Mouse (Mus musculus) heart, postnatal 4 days (tissue): Measurements from ENCODE around the gene Cfd. TPM values are rescaled to one million over a fixed set of nuclear protein-coding genes. Genes with fewer than 3 reads are reported as not detected.

Experiments used
- DNase-seq: peaks from one replicate; pipeline ENCODE4 v3.0.0; 2021
- total RNA-seq, 2 experiments: library from RNA; stranded (reverse); gene quantifications; 2 replicates each; pipeline ENCODE4 v1.2.3; 2021

Gene Cfd
- total RNA-seq, 2 experiments from 2014 or later = 0.38 TPM; not detected in 1

DNA sequence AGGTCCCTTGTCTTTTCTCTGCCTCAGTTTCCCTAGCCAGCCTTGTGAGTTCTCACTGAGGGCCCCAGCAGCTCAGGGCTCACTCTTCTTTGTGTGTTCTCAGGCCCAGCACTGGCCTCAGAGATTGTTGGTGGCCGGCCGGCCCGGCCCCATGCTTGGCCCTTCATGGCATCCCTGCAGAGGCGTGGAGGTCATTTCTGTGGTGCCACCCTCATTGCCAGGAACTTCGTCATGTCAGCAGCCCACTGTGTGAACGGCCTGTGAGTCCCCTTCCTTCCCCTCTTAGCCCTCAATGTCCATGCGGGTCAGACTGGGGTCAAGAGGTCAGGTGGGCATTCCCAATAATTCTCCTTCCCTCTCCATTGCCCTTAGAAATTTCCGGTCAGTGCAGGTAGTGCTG is 4.0 kb upstream of the Cfd start:
- no peak for DNase-seq

DNA sequence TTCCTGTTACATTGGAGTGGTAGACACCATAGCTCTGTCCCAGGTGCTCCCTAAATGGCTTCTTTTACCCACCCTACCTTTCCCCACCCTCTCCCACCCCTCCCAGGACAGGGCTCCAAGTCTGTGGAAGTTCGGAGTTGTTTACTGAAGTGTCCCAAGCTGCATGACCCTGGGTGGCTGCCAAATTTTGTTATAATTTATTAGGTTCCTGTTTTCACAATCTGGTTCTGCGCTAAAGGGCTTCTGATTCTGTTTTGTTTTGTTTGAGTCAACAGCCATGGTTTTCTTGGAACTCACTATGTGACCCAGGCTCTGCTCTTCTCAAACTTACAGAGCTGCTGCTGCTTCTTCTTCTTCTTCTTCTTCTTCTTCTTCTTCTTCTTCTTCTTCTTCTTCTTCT is 1.3 kb upstream of the Cfd start:
- DNase-seq = no peak

DNA sequence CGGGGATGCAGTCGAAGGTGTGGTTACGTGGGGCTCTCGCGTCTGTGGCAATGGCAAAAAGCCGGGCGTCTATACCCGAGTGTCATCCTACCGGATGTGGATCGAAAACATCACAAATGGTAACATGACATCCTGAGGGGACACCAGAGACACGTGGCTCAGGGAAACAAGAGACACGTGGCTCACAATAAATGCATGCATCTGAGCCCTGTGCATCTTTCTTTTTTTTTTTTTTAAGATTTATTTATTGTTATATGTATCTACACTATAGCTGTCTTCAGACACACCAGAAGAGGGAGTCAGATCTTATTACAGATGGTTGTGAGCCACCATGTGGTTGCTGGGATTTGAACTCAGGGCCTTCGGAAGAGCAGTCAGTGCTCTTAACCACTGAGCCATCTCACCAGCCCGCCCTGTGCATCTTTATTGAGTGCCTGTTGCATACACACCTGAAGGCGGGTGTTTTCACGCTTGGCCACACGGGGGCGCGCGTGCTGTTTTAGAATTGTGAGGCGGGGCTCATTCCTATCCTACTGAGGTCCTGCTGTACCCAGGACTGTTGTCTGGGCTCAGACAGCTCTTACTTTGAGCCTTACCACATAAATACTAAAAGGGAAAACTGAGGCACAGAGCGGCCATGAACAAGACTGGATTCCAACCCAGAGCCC is 1.9 kb downstream of the Cfd start:
- DNase-seq = peak; percentile 84

DNA sequence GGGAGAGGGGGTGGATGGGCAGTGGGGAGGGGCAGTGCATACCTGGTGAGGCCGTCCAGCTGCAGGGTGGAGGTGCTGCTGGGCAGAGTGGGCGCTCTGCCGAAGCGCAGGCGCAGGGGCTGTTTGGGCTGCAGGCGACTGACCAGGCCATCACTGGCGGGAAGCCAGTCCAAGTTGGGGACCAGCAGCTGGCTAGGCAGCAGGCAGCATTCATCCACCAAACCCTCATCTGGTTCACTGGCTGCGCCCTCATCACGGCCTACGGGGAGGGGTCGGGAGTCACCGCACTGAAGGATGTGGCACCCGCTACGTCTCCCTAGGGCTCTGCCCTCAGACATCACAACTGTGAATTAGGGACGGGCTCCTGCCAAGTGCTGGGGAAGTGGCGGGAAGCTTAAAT is 5.7 kb downstream of the Cfd start:
- DNase-seq = no peak

DNA sequence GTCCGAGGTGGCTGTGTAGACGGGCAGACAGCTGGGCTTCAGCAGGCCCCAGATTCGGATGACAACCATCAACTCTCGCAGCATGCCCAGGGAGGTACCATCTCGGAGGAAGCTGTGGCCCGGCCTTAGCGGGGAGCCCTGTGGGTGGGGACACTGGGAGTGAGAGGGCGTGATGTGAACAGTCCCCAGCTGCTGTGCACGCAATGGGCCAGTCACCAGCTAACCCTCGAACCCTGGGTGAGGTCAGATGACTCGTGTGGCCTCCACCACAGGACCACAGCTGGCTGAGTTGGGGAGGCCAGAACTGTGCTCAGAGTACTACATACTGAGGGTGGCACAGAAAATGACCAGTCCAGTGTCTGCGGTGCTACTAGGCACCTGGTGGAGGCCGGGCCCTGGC is 6.2 kb downstream of the Cfd start:
- no peak for DNase-seq

DNA sequence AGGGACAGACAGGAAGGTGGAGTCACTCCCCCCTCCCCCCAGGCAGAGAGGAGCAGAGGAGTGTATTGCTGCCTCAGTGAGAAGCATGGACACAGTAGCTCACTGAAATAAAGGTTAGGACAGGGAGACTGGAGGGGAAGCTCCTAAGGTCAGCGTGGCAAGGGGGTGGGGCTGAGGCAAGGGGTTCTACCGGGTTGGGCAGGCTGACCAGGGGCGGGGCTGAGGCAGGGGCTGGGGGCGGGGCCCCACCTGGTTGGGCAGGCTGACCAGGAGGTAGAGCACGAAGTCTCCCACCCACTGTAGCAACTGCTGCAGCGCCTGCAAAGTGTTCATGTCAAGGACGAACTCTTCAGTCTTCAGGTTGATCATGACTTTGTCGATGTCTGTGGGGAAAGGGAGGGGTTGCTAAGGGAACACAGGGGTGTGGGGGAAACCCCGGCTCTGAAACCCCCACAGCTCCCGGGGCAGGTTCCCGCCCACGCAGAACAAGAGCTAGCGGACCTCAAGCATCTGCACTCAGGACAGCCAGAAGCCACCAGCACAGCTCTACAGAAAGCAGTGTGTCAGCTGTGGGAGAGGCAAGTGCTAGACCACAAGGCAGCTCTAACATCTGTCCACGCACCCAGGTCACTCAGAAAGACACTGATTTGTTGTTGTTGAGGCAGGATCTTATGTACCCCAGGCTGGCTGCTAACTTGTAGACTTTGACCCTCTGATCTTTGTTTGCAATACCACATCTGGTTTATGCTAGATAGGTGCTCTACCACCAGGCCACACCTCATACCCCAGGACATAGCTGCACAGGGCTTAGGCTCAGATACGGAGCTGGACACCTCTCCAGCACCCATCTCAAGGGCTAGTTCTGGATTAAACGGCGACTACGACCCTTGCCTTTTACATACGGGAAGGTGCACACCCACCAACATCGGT is 6.9 kb downstream of the Cfd start:
- DNase-seq = no peak

DNA sequence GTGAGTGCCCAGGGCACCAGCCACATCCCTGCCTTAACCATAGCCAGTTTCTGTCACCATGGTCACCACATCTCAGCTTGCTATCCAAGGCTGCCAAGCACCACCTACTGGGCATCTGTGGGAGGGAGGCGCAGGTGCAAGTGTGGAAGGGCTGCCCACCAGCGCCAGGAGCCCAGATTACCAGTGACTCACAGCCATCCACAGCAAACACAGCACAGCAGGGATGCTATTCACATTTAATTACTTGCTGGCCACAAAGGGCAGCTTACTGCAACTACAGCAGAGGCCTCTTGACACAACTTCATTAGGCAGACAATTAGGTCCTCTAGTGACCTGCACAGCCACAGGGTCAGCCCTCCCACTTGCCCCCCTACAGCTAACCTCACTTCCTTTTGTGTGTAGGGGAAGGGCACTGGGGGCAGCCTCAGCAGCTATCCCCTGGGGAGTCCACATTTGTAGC is 10.3 kb downstream of the Cfd start:
- DNase-seq = no peak

DNA sequence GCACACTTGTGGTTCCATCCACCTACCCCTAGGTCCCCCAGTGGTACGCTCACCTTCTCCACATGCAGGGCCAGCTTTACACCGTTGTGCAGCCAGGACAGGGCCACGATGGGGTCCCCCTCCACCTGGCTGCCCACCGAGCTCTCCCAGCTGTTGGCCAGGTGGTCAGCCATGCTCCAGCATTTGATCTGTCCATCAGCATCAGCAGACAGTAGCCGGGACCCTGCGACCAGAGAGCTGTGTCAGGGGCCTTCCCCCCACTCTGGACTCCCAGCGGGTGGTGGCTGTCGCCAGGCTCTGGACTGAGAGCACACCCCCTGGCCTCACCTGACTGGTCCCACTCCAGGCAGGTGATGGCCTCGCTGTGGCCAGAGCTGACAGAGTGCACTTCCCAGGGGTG is 16.1 kb downstream of the Cfd start:
- DNase-seq = no peak

DNA sequence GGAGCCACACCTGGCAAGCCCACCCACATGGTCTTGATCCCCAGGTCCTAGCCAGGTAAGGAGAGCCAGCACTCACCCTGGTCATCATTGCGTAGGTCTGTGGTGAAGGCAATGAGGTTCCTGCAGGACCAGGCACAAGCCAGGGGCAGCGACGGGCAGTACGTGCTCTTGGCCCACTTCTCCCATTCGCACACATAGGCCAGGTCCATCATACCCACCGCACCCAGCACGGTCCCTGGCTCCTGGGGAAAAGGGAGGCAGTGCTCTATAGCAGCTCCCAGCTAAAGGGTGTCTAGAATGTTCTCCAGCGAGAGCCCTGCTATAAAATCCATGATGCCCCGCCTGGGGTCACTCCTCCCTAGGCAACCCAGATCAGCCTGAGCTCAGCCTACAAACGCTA is 16.8 kb downstream of the Cfd start:
- DNase-seq = no peak

DNA sequence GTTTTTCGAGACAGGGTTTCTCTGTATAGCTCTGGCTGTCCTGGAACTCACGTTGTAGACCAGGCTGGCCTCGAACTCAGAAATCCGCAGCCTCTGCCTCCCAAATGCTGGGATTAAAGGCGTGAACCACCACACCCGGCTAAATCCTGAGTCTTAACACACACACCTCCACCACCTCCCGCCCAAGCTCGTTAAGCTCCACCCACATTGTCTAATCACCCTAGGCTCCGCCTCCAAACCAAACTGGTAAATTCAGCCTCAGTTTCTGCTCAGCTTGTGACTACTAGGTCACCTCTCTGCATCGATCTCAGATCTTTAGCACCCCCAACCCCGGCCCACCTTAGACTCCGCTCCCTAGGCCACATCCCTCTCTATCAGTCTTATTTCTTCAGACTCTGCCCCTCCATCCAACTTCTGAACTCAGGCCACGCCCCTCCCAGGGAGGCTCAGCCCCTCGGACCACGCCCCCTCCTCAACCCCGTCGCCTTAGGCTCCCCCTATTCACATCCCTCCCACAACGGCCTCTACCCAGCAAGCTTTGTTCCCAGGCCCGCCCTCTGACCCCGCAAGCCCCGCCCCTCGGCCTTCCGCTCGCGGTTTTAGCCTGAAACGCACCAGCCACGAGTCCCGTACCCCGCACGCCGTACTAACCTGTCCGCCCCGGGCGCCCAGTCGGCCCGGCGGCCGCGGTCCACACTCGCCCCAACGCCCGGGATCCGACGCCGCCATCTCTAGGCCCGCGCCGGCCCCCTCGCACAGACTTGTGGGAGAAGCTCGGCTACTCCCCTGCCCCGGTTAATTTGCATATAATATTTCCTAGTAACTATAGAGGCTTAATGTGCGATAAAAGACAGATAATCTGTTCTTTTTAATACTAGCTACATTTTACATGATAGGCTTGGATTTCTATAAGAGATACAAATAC is 17.8 kb downstream of the Cfd start, which contains the start of gene Med16:
TSS of gene Med16 (minus strand) at position 757 of the 925 bp plus-strand sequence.
- DNase-seq = peak; percentile 97

DNA sequence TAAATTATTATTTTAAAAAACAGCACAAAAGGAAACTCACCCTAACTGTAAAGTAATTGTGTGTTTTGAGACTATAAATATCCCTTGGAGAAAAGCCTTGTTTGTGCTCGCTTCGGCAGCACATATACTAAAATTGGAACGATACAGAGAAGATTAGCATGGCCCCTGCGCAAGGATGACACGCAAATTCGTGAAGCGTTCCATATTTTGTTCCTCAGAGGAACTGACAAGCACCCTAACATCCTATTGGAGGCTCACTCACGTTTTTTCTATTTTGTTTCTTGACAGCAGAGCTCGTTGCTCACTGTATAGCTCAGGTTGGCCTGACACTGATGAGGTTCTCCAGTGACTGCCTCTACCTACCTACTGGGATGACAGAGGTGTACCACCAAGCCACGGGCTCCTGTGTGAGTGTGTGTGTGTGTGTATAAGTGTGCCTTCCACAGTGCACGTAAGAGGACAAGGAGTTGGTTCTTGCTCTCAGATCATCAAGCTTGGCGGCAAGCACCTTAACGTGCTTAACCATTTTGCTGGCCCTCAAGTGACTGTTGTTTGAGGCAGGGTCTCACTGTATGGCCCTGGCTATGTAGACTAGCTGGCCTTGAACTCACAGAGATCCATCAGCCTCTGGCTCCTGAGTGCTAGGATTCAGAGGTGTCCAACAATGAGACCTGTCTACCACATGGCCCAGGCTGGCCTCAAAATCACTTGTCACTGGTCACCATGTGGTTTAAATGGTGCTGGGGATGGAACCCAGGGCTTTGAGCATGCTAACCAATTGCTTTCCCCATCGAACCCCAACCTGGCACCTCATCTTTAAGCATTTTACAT is 18.7 kb downstream of the Cfd start:
- DNase-seq = no peak

DNA sequence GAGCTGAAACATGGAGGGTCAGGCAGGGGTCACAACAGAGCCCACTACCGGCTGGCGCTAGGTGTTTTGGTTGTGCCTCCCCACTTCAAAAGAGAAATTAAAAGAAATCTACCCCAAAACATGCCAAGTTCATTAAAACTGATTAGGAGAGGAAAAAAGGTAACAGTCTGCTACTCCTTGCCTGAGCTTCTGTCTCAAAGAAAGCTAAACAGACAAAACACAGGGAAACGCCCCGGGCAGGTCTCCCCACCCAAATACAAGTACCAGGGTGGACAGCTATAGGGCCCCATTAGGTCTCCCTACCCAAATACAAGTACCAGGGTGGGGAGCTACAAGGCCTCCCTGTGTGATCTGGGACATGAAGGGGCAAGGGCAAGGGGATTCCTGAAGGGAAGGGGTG is 19.9 kb downstream of the Cfd start, which contains the start of gene Gm26602:
TSS of gene Gm26602 (plus strand) at position 301 of the 400 bp plus-strand sequence.
- DNase-seq = no peak

DNA sequence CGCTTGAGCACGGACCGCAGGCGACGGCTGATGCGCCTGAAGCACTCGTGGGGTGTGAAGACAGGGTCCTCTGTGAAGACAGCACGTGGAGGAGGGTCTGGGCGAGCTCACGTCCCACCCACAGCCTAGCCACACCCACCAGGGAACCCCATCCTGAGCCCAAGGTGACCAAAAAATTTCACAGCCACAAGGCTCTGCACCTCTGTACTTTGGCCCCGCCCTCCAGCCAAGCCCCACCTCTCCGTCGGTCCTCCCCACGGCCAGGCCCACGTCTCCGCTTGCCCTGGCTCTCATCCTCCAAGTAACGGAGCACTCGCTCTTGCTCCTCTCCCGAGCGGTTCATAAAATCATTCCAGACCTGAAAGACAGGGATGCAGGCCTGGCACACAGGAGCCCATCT is 21.8 kb downstream of the Cfd start:
- no peak for DNase-seq

DNA sequence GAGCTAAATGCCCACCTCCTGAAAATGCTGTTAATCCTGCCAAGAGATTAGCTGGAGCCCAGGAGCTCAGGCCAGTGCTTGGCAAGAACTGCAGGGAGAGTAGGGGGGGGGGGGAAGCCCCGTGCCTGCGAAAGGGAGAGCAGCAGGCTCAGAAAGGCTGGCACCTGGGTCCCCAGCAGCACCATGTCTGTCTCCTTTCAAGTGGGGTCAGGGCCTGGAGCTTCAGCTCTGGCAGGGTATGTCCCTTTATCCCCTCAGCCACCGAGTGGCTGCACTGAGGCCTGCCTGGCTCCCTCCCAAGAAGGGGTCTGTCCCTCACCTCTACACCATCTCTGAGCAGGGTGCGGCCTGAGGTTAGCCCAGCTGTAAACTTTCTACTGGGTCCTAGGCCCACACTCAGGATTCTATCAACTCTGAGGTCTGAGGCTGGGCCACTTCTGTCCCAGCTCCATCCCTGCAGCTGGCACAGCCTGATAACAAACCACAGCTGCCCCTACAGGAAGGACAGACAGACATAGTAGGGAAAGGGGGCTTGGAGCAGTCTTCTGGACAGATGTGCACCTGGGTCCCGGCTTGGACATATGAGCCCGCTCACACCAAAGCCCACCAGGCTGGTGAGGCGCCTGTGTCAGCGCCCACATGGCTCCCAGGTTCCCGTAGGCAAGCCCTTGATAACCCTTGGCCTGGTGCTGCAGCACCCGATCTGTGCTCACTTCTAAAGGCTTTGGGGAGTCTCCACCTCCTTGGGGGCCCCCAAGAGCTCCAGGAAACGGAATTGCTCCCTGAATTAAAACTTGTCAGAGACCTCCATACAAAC is 23.7 kb downstream of the Cfd start:
- no peak for DNase-seq

DNA sequence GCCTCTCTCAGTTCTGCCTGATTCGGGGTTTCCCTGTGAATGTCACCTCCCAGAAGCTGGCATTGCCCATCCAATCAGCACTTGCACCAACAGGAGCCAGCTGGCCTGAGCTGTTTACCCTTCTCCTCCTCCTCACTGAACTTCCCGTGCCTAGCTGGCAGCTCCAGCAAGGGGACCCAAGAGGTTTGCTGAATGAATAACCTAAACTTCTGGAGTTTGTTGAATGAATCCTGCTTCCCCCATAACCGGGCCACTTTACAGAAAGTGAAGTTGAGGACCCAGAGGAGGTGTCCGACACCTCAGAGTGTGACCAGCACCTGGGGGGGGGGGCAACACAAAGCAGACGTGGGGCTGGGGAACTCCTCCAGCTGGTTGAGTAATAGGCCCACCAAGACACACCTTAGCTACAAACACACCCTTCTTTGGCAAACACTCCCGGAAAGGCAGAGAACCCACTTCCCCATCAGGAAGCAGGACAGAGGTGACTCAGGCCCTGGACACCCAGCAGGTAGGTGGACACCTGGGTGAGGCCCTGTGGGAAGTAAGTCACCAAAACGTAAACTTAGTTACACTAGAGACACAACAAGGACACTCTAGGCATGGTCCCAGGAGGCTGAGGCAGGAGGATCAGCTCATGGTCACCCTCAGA is 24.4 kb downstream of the Cfd start:
- DNase-seq = no peak

DNA sequence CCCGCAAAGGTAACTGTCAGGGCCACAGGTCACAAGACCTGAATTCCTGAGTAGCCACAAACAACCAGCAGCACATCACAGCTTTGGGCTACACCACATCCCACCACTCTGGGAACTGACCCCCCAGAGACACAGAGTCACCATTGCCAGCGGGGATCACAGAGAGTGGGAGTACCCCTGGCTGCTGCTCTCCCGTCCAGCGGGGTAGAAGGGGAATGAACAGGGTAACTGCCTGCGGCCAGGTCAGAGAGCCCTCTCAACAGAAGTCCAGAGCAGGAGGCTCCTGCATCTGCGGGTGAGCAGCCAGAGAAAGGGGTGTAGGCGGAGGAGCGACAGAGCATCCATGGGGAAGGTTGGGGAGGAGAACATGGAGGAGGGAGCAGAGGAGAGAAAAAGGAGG is 25.4 kb downstream of the Cfd start:
- DNase-seq = no peak

DNA sequence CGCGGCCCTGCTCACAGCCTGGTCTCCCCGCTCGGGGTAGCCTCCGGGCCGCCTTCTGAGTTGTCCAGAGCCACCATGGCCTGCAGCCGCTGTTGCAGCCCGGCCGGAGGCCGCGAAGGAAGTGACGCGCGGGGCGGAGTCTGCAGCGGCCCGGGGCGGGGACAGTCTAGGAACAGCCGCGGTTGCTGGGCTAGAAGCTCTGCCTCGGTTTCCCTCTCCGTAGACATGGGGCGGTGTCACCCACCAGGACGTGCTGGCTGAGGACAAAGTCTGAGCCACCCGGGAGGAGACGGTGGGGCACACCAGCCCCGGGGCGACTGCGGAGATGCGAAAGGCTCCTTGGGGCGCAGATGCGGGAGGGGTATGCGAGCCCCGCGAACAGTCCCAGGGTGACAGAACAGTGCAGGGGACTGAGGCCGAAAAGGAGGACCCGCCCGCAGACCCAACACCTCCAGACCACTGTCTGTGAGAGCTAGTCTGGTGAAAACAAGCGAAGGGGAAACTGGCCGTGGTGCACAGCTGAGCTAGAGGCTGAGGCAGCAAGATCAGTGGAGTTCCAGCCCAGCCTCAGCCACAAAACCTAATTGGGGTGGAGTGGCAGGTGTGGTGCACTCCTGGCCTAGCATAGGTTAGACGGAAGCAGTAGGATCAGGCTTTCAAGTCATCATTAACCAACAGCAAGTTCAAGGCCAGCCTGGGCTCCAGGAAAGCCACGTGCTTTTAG is 26.3 kb downstream of the Cfd start, which contains the start of gene Kiss1r:
TSS of gene Kiss1r (plus strand) at position 164 of the 724 bp plus-strand sequence.
- peak; percentile 89 for DNase-seq

DNA sequence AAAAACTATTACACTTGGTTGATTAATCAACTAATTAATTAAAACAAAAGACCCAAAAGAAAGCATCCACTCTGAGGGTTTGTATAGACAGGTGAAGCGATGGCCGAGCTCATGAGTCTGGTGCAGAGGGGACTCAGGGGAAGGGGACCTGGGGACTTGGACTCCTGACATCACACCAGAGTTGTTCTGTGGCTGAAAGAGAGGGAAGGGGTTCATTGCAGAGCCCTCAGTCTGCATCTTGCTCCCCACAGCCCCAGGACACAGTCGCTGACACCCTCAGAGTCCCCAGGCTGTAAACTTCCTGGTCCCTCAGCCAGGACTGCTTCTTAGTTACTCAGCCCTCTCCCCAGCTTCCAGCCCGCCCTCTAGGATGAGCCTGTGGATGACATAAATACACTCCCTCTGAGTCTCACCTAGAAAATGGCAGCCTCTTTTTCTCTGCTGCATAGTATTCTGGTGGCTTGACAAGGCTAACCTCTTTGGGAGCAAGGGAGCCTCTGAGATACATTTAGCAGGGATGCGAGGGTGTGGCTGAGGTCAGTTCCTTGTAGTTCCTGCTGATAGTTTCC is 27.0 kb downstream of the Cfd start:
- DNase-seq = no peak
